Mouse (Mus musculus) lung, adult 2 months (tissue): ENCODE measurements at regions not wholly inside any gene's neighbourhood (a gene's known extent, or its start where the extent isn't known, plus 50 kb on each side); places are given as distances from the start of the nearest gene placed in this dataset.
A peak's percentile ranks its signal among the peaks of the same experiment; 100 is the strongest.

ENCODE experiments used
- DNase-seq: peaks from one replicate; pipeline ENCODE4 v3.0.0; 2022
- H3K4me1 ChIP-seq: fragments of 200-500 bp; 2 replicates; pipeline ENCODE4 v1.6.1; 2011; ENCODE audit warnings: low read length; ENCODE audit not compliant: control insufficient read depth, insufficient read depth
- H3K4me3 ChIP-seq: fragments of 200-500 bp; replicated peaks from 2 replicates; pipeline ENCODE3; 2011; ENCODE audit warnings: low read depth, mild to moderate bottlenecking, control low read depth, low read length; ENCODE audit errors: extremely low read depth
- CTCF ChIP-seq: fragments of 200-500 bp; IDR thresholded peaks from 2 replicates; pipeline ENCODE4 v1.5.1; 2011; ENCODE audit warnings: mild to moderate bottlenecking, low read length, control low read depth; ENCODE audit not compliant: insufficient read depth
- POLR2A ChIP-seq: fragments of 200-500 bp; IDR thresholded peaks from 2 replicates; pipeline ENCODE4 v1.6.1; 2011; ENCODE audit warnings: low read depth, mild to moderate bottlenecking, control low read depth, low read length, borderline replicate concordance; ENCODE audit errors: extremely low read depth
- WGBS: fragments of 180-500 bp; shearing (Covaris S2); methylation state at CpG from one replicate; pipeline ENCODE4 v1.1.7; 2018; 5-methylcytosine and 5-hydroxymethylcytosine counted together

DNA sequence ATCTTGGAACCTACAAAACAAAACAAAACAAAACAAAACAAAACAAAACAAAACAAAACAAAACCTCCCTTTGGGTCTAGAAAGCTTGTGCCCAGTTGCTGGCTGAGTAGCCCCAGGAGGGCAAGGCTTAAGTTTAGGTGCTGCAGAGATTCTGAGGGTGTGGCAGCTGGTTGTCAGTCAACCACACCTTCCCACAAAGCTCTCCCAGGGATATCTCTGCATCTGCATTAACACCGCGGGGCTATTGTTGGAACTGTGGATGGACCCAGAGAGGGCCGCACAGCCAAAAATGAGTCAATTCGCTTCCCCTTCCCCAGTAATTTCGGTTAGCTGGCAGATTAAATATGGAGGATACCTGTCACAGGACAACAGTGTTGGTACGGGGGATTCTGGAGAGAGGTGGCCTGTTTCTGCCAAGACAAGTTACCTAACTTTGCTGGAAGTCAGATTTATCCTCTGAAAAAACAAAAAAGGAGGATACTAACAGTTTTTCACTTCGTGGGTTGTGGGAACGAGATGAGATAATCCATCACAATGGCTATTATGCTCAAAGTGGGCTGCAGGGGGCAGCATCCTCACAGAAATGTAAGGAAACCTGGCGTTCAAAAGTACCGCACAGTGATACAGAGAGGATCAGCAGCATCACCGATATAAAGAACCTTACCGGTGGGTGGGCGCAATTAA is 96.7 kb downstream of the 1500009L16Rik start:
- 12% methylated on average over 13 of the region's 13 CpGs for WGBS
- Histone ChIP-seq H3K4me1 (no peaks in the 10 kb centered on the region), H3K4me3 (no peak overlapping the region)
- TF ChIP-seq CTCF = peak; percentile 52
- TF ChIP-seq POLR2A = no peak
- peak; percentile 79 for DNase-seq

DNA sequence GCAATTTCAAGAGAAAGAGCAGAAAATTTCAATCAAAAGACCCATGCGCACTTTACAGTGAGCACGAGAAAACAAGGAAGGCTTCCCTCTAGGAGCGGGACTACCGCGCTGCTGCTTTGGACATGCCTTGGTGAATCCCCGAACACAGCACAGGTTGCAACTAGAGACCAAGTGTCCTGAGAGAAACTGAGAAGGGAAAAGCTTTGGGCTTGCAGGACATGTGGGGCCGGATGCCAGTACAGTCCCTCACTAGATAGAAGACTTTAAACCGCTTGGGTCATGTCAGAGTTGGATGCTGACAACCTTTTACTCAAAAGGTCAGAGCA is 97.2 kb downstream of the 1500009L16Rik start:
- WGBS = 74% methylated on average over 8 of the region's 8 CpGs
- H3K4me3 ChIP-seq = no peak overlapping the region

DNA sequence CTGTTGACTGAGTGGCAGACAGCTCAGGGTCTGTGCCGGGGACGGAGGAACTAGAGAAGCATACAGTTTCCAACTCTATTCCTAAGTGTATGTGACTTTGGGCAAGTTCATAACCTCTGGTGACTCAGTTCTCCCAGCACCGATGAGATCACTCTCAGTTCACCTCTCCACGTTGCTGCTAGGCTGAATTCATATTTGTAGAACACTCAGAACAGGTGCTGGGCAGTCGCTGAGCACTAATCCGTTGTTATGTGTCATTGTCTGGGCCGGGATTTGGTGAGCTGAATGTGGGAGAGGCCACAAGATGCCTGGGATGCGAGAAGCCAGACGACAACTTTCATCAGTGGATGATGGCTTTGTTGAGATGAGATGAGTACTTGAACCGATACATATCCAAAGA is 98.4 kb downstream of the 1500009L16Rik start:
- 64% methylated on average over 10 of the region's 10 CpGs for WGBS
- DNase-seq = no peak

More for the DNA sequence above, 97.2 kb downstream of the 1500009L16Rik start:
- no peak for TF ChIP-seq POLR2A
- TF ChIP-seq CTCF = no peak
- no peaks in the 10 kb centered on the region for H3K4me1 ChIP-seq
- peak; percentile 21 for DNase-seq

DNA sequence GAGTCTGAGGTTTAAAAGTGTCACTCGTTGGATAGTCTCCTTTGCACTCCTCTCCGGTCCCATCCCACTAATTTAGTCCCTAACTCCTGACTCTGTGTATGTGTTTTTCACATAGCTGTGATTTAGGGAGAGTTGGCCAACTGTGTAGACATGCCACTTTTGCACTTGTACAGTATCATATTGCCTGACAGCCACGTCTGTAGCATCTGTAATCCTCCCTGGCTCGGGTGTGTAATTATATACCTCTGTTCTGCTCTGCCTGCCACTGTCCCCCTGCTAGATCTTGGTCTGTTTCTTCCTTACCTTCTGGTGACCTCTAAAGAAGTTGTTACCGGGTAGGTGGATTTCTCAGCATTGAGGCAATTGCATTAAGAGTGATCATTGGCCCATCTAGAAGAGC is 103.4 kb downstream of the 1500009L16Rik start:
- Histone ChIP-seq H3K4me1 (no peaks in the 10 kb centered on the region), H3K4me3 (no peak overlapping the region)
- WGBS = 84% methylated on average over 5 of the region's 5 CpGs
- TF ChIP-seq POLR2A (no peak), CTCF (no peak)
- no peak for DNase-seq

More for the DNA sequence above, 98.4 kb downstream of the 1500009L16Rik start:
- TF ChIP-seq POLR2A = no peak
- TF ChIP-seq CTCF = no peak
- Histone ChIP-seq H3K4me1 (no peaks in the 10 kb centered on the region), H3K4me3 (no peak overlapping the region)

DNA sequence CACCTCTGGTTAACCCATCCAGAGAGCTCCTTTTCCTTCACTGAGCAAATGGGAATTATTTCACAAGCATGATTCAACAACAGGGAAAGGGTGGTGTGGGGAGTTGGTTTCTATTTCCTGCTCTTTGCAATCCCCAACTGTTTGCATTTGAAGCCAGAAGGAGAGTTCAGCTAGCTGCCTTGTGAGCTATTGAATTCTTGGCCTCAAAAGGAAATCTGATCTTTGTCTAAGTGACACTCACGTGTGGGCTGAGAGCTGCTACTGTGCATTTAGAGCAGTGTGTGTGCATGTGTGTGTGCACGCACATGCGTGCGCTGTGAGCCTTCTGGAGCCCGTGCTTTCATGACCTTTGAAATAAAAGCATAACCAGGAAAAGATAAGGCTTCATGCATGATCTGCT is 113.7 kb downstream of the 1500009L16Rik start:
- DNase-seq = peak; percentile 25
- Histone ChIP-seq H3K4me1 (peaks cover 5% of the 10 kb centered on the region), H3K4me3 (no peak overlapping the region)
- 44% methylated on average over 5 of the region's 5 CpGs for WGBS
- TF ChIP-seq POLR2A (no peak), CTCF (no peak)

DNA sequence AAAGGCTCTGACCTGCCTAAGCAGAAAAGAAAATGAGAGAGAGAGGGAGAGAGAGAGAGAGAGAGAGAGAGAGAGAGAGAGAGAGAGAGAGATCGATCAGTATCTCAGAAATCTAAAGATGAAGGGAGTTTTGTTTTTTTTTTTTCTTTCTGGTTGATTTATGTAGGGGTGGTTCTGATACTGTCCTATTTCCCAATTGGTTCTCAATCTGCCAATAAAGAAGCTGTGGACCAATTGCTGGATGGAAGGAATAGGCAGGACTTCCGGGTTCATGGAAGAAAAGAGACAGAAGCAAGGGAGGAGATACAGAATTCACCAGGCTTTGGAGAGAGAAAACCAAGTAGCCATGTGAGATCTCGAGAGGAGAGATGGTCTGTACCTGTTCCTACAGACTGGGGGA is 117.6 kb downstream of the 1500009L16Rik start:
- Histone ChIP-seq H3K4me1 (peaks cover 5% of the 10 kb centered on the region), H3K4me3 (no peak overlapping the region)
- 81% methylated on average over 3 of the region's 3 CpGs for WGBS
- no peak for DNase-seq
- no peak for TF ChIP-seq CTCF

DNA sequence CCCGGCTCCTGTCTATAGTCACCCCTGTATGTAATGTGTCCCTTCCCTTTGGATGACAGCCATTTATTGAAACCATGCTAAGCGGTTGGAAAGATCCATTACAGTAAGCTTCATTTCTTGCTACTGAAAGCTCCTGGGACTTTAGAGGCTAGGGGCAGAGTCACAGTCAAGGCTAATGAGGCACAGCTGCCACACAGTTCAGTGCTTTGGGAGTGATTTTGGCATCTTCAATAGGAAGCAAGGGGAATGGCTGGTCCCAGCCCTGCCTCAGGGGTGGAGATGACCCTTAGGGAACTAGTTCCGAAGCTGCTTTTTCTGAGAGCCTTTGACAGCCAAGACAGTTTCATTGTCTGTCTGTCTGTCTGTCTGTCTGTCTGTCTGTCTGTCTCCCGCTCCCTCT is 128.2 kb downstream of the 1500009L16Rik start:
- 73% methylated on average over 4 of the region's 4 CpGs for WGBS
- no peaks in the 10 kb centered on the region; the same call in 1 of the 2 replicates for H3K4me1 ChIP-seq
- DNase-seq = no peak
- H3K4me3 ChIP-seq = no peak overlapping the region
- TF ChIP-seq POLR2A (no peak), CTCF (no peak)

DNA sequence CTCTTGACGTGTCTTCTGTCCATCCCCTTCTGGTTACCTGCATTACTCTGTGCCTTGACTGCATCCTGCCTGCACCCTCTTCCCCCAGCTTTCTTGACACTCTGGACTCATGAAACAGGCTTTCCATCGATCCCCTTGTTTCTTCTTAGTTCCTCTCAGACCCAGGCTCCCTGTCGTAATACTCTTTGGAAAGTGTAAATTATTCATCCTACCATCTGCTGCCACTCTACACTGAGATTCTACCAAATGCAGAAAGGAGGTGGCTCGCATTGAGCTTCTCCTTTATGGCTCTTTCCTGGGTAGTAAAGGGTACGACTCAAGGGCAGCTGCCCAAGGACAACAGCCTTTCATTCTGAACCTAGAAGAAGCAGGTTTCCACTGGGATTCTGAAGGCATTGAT is 129.5 kb downstream of the 1500009L16Rik start:
- H3K4me3 ChIP-seq = no peak overlapping the region
- DNase-seq = no peak
- 74% methylated on average over 5 of the region's 5 CpGs for WGBS
- TF ChIP-seq POLR2A = no peak
- no peak for TF ChIP-seq CTCF
- no peaks in the 10 kb centered on the region; the same call in 1 of the 2 replicates for H3K4me1 ChIP-seq

DNA sequence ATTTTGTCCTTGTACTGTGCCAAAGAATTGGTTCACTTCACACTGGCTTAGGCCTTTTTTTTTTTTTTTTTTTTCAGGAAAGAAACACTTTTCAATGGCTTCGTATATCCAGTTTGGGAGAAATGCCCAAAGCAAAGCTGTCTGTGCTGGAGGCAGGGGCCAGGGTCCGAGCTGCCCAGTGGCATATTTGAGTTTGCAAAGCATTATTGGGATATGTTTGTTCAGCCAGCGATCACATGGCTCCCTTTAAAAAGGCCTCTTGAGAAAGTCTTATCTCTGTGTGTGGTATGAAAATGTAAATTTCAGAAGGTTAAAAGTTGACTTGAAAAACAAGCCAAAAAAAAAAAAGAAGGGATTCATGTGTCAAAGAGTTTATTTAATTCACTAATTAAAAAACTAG is 130.1 kb downstream of the 1500009L16Rik start:
- DNase-seq = no peak
- 61% methylated on average over 3 of the region's 3 CpGs for WGBS
- Histone ChIP-seq H3K4me1 (peaks cover 5% of the 10 kb centered on the region), H3K4me3 (no peak overlapping the region)
- no peak for TF ChIP-seq CTCF
- no peak for TF ChIP-seq POLR2A

DNA sequence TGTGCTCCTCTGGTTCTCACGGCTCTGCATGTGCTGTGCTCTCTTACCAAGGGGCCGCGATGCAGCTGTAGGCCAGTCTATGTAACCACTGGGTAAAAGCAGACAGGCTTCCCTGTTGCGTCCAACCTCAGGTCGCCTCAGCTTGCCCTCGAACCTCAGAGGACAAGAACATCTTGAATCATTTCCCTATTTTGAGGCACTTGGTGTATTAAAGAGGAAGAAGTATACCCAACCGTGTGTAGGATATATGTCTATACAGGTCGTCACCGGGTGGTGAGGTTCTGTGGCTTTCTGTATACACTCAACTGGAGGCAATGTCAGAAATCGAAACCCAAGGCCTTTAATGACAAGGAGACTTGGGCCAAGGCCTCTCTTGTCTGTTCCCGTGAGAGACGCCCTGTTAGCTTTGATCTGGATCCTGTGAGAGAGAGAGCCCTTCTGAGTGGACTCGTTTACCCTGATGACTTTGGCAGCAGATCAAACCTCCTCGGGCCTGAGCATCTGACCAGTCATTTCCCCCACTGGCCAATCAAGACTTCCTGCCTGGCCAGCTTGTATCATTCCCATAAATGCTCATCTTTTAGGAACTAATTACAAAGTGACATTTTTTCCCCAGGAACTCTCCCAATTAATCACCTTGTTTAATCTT is 135.3 kb downstream of the 1500009L16Rik start:
- TF ChIP-seq POLR2A (no peak), CTCF (no peak)
- Histone ChIP-seq H3K4me1 (peaks cover 13% of the 10 kb centered on the region), H3K4me3 (no peak overlapping the region)
- DNase-seq = no peak
- WGBS = 47% methylated on average over 14 of the region's 14 CpGs
